Mouse (Mus musculus) retina, postnatal 1 day (tissue): ENCODE results near the gene Dnm3.

ENCODE experiments used
- DNase-seq: peaks from one replicate; pipeline ENCODE4 v3.0.0-alpha.2; 2012

Gene Dnm3

DNA sequence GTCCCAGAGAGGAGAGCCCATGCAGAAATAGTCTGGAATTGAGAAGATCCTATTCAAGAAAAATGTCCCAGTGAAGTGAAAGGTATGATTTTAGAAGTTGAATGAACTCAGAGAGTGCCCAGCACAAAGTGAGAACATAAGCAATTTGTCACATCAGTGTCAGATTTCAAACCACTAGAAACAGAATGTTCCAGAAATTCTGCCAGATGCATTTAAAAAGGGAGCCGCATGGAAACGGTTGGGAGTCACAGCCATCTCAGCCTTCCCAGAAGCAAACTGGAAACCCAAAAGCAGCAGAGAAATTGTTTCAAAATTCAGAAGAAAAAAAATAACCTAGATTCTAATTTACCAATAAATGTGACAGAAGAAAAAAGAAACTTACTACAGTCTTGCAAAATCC lies 154.7 kb downstream of the Dnm3 start:
- DNase-seq = no peak

DNA sequence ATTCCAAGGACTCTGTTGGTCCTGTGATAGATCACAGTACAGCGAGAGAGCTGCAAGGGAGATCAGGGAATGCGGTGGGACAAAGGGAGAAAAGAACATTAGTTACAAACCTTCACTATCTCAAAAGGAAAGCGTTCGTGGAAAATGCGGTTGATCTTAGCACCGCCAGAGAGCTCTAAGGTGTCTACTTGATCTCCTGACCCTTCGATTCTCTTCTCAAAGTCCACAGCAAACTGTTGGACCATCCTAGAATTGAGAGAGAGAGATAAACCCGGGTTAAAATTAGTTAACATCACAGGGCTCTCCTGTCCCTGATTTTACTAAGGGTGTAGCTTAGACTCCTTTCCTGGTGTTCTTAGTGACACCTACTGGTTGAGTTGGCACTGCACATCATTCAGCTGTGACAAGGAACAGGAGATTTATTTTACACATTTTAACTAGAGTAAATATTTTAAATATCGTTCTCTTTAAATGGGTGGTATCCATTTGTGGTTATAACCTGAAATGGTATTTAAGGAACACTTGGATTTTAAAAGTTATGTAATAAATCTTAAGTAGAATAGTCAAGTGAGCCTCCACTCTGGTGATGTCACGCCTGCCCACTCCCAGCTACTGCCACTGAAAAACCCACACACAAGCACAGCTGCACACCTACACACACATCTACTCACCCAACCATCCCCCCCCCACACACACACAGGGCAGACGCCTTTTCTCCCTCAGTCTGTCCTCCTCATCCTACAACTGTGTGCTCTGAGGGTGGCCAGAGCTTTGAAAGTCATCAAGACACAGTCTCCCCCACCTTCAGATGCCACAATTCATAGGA lies 164.2 kb downstream of the Dnm3 start:
- peak; percentile 78 for DNase-seq

DNA sequence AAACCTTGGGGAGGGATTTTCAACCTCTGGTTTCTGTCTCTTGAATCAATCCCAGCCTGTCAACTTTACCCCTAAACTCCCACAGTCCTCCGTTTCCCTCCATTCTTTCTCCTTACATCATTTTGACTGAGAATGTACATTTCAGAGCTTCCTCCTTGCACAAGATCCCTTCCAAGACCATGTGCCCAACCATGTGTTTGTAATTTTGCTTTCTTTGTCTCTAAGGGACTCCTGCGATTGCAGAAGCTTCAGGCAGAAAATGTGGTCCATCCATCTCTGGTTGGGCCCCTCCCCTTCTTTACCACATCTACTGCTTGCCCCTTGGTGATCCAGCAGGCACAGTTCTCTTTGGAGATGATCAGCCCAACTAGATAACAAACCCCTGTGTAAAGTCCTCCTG lies 165.2 kb downstream of the Dnm3 start:
- no peak for DNase-seq

DNA sequence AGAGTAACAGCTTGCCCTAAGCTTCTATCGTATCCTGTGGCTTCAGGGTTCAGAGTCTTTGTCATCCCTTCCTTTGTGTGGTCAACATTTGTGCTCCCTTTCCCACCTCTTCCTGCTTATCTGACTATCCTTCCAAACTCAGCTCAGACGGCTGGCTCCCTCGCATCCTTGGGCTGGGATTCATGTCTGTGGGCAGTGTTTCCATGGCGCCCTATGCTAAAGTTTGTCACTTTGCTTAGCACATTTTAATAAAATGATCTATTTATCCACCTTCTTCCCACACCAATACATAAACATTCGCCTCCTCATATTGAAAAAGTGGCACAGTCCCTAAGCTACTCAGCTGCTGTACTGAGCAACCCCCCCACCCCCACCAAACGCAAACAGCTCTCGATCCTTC lies 165.7 kb downstream of the Dnm3 start:
- no peak for DNase-seq

DNA sequence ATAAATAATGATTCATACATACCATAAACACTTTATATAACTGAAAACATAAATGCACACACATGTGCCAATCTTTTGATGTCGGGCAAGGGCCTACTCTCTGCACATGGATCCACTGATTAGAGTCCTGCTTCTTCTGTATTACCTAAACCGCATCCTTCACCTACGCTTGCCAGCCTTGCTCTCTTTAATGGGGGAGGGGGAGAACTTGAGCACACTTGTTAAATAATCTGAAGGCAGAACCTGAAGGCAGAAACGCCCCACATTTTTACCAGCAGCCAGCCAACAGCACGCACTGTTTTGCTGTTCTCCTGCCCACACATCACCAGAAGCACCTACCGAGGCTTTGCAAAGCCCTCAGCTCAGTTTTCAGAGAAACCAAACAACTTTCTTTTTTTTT lies 172.6 kb downstream of the Dnm3 start:
- no peak for DNase-seq

DNA sequence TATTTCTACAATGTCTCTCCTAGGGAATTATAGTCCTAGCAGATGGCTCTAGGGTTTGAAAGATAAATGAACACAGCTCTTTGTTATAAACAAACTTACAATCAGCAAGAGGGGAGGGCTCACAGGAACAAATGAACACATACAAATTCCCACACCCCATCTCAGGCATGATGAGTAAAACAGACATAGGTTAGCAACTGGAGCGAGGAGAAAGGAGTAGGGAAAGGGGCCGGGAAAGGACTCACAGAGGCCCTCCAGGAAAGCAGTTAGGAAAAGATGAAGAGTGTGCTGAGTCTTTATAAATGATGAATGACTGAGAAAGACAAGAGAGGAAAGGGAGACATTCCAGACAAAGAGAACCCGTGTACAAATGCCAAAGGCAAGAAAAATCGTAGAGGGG lies 175.4 kb downstream of the Dnm3 start:
- DNase-seq = no peak

DNA sequence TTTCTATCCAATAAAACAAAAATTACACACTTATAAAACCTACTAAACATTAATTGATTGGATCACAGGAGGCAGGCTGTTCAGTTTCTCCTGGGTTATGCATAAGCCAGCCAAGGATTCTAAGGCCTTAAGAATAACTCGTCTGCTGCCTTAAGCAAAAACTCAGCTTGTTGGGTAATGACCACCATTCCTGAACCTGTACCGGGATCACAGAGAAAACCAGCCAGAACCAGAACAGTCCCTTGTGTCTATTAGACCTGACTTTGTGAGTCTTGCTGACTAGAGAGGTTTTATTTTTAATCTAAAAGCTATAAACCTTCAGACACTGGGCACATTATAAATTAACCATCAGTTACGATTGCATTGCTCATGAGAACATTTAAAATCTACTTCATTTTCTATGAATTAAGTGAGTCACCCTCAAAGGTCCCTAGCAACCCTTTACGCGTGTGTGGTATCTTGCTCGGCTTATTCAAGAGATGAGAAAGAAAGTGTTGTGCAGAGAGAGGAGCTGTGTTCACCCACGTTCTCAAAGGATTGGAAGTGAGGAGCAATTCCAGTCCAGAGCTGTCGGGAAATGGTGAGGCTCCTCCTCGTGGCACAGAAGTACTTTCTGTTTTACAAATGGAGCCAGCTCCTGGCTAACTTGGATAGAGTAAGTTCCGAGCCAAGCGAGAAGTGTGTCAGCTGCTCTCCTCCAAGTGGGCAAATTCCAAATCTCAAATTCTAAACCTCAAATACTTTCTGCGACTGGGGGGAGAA lies 178.1 kb downstream of the Dnm3 start:
- DNase-seq = no peak

DNA sequence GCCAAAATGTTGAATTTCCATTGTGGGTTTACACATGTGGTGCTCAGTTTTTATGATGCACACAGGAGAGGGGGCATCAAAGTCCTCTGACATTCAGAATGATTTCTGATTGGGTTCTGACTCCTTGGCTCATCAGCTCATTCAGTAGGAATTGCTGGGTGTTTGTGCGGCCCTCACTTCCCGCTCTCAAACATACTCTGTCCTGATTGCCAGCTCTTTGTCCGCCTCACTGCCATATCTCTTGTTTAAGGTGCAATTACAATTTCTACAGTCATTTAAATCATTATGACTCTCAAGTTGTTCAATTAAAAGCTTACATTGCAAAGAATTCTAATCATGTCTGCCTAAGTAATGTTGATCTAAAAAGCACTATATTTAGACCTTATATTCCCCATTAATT lies 179.3 kb downstream of the Dnm3 start:
- no peak for DNase-seq

DNA sequence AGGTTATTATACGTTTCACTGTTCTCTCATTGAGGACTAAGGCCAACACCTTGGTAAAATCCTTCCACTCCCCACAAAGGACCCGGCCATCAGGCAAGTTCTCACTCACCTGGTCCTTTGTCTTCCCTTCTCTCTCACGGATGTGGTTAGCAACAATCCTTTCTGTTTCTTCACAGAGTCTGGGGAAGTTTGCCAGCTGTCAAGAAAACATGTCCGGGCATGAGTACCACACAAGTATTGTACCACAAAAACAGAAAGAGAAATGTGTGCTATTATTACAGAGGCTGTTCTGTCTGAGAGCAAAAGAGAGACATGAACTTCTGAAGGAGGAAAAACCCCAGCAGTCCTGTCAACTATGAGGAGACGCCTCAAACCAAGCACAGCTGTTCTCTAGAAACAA lies 182.4 kb downstream of the Dnm3 start:
- no peak for DNase-seq

DNA sequence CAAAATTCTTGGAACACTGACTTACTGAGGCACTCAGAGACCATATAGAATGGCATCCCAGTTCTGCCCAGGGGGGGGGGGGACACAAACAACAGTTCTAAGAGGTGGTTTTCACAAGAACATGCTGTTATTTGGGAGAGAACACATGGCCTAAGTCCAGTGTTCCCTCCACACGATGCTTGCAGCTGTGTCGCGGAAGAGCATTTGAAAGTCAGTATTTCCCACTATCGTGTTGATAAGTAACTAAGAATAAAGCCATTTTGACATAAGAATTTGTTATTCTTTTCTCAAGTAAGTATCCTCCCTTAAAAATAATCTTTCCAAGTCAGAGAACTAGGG lies 183.3 kb downstream of the Dnm3 start:
- no peak for DNase-seq

DNA sequence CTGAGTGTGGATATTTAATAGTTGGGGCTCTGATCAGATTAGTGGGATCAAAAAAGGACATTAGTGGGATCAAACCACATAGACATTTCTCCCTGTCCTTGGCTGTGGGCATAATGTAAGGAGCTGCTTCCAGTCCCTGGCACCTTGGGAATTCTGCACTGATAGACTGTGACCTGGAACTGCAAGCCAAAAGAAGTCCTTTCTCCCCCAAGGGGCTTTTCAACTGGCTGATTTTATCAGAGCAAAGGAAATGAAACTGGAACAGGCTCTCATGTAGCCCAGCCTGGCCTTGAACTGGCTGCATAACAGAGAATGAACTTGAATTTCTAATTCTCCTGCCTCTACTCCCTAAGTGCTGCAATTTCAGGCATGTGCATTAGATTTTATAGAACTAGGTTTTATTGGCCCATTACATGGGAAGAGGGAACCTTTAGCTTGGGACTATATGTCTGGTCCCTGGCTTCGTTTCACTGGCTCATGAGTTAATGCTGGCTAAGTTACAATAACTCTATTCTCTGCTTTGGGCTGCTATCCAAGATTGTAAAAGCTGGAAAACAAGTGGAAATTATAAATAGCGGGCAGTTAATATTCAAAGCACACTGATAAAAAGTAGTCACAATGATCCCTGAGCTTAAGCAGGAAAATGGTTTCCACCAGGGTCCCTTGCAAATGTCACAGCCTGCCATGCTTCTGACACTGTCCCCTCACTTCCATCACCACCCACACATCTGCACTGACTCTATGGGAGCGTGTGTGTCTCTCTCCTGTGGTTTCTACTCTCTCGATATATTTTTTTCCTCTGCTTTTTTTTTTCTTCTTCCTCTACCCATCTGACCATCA lies 183.9 kb downstream of the Dnm3 start:
- DNase-seq = no peak

DNA sequence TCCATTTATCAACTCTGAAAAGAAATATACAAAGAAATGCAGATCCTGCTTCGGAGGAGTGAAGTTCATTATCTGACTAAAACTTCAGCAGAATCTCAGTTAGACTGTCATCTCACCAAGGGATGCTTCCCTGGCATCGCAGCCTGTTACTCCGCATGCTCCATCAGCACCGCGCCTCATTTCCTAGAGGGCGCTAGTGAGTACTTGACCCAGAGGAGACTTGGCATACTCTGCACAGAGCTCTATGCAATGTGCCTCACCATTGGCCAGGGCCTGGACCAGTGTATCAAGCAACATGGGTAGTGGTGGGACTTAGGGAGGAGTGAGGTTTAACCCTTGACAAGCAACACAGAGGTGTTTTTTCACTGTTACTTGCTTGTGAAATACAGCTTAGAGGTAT lies 190.9 kb downstream of the Dnm3 start:
- DNase-seq = peak; percentile 32

DNA sequence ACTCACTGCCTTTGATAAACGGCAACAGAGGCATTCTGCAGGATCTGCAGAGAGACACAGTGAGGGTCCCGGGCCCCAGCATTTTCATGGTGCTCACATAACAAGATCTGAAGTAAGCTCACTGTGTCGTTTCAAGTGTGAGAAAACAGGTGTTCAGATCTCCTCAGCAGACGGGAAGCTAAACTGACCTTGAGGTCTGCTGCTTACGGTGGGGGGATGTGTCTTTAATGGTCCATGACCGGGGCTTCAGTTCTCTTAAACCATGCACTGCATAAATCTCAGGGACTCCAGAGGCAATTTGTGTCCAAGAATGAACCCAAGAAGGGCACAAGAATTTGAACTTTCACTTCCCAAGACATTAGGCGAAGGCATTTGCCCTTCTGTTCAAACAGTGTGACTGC lies 195.9 kb downstream of the Dnm3 start:
- DNase-seq = no peak

DNA sequence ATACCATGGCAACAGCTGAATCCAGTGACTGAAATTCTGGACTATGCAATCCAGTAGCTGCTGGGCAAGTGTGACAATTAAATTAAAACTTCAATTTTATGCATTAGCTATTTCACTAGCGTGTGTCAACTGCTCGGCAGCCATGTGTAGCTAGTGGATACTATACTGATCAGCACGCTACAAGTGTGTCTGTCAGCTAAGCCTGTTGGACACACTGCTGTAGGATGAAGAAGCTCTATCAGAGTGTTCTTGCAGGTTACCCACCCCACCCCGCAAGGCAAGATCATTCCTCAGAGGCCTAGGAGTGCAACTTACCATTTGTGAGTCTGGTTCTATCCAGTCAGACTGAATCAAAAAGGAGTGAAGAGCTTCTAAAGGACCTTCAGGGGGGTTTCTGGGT lies 197.8 kb downstream of the Dnm3 start:
- no peak for DNase-seq

DNA sequence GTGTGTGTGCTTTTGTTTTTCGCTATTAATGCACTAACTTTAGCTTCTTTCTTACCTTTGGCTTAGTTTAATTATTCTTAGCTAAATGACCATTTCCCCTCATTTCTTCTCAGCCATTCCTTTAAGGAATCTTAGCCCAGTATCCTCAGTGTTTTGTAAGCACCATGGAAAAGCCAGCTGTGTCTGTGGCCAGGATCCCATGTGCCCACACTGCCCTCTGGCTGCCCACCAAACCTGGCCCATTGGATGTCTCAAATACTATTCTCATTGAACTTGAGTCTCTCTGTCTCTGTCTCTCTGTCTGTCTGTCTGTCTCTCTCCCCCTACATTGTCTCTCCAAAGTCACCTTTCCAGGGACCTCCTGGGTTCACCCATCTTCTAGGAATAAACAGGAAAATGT lies 201.8 kb downstream of the Dnm3 start:
- peak; percentile 36 for DNase-seq

DNA sequence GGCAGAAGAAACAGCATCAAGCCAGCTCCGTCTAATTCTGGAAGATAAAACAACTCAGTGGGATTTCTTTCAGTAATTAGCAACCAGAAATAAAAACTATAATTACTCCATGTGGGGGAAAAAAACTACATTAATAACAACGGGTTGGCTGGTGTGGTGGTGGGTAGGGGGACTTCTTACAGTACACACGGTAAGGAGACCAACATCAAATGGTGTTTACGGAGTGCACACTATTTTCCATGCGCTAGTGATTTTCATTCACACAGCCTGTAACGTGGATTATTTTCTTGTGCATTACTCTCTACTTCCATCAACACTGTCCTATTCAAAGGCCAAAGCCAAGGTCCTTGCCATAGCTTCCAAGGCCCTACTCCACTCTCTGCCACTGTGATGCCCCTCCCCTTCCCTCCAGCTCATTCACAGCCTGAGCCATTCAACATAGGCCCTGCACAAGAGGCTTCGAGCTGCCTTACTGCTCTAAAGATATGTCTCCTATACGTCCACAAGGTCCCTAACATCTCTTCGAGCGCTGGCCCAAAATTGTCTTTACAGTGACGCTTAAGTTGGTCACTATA lies 203.1 kb downstream of the Dnm3 start:
- DNase-seq = no peak

DNA sequence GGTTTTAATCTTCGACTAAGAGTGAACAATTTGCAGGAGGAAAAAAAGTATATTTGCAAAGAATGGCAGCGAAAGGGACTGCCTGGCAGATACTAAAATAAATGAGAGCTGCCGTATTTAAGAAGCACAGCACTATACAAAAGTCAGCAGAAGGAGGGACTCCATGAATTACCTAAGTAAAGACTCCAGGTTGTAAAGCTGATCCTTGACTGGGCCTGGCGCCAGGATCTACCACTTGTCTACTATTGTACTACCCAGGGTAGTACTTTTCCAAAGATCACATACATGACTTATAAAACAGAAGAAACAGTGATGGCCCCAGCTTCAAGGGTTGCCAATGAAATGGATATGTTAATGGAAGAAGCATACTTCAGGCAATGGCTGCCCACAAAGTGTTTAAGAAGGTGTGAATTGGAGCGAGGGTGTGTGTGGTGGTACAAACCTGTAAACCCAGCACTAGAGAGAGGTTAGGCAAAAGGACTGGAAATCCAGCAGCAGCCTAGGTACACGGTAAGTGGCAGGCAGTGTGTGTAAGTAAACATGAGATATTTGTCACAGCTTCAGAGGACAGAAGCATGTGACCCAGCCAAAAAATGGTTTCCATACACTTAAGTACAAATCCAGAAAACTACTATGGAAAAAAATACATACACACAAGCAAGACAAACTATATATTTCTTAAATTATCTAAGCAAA lies 220.8 kb downstream of the Dnm3 start:
- no peak for DNase-seq

DNA sequence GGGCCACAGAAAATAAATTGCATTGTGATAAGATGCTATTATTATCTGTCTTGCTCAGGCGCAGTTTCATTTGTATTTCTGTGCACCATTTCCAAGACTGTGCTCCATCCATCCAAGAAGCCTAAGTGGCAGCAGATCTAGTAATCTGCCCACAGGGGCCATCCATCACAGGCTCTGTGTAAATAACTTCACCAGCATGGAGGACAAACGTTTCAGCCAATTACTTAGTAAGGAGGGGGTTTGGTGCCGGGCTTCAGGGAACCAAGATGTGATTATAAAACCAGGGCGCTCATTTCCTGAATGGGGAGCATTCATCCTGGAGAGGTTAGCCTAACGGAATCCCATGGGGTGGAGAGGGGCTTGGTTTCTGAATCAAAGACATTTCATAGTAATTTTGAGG lies 222.9 kb downstream of the Dnm3 start:
- peak; percentile 24 for DNase-seq

DNA sequence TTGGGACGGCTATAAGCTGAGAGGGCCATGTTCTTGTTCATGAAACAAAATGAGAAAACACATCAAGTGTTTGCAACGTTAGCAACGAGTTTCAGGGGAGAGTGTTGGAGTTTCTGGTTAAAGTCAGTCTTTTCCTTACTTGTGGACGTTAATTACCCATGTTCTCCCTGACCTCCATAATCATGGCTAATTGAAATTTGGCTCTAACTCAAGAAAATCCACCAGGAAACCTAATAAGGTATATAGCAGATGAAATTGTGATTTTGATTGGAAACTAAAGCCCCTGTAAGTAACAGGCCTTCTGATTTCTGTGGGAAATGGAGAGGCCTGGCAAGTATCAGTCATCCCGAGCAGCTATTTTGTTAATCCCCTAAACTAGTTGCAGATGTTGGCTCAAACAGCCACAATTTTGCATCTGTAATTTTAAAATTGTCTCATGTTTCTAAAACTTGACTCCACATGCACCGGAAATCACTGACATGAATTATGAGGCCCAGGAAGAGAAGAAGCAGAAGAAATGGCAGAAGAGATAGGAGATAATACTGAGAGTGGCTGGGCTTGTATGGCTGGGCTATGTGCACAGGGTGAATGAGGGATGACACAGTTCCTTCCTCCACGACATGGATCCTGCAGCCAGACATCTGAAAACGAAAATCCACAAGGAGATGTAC lies 223.7 kb downstream of the Dnm3 start:
- DNase-seq = no peak

DNA sequence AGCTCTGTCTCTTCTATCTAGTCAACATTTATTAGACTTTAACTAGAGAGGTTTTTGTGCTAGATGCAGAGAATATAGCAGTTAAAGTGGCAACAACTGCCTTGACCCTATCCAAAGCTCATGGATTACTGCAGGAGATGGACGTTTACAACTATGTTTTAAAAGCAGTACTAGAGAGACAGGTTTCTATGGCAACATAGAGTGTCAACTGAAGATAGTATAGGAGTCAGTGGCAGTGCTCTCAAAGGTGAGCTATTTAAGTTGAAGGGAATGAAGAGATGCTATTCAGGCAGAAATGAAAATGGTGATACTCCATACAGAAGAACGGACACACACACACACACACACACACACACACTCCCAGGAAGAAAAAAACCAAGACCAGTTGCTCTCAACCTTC lies 225.0 kb downstream of the Dnm3 start:
- no peak for DNase-seq

DNA sequence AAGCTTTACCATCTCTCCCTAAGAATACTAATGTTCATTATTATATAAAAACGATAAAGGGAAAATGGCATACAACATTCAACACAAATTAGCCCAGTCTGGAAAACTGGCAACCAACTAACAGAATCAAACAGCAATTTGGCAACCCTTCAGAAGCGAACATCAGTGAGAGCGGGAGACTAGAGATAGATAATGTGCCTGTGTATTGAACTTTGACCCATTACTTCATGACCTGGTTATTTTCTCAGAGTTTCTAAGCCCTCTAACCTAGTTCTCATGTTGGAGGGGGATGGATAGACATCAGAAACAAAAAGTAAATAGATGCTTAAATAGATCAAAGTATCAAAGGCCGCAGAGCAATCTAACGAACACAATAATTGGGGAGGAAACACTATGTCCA lies 230.6 kb downstream of the Dnm3 start:
- peak; percentile 12 for DNase-seq

DNA sequence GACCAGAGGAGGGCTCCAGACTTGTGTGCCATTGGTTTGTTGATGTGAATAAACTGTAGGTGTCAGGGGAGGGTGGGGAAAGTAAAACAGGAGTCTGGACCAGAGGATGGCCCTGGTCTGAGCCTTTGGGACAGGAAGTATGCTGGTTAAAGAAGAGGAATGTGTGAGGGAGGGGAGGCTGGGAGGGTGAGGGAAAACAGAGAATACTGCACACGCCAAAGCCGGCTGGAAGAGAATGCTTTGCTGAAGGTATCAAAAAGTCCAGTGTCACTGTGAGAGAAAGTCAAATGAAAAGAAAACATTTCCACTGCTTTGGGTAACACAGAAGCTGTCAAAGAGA lies 234.2 kb downstream of the Dnm3 start:
- DNase-seq = peak; percentile 5
